Mouse (Mus musculus): ENCODE results near the gene Btbd9.

- TF ChIP-seq CTCF (IDR thresholded peaks at IDR 0.05; ENCODE audit: low read depth): no peak
- no peak for TF ChIP-seq EP300 (IDR thresholded peaks at IDR 0.05; ENCODE audit: low read depth)
Measured at GRCm38 (mm10) chr17:30285641-30286040, 290.6 kb downstream of the Btbd9 start.

All from heart, postnatal 0 days (tissue).